Mouse (Mus musculus) spleen, postnatal 0 days (tissue): ENCODE results near the gene Ptchd3. TPM values are rescaled to one million over a fixed set of nuclear protein-coding genes. Genes with fewer than 3 reads are reported as not detected.

Source experiments
- polyA plus RNA-seq: library from polyadenylated mRNA; unstranded; fragments of >200 nt; fragmentation: Nextera tagmentation; extraction: Ambion mirVana; gene quantifications from 2 replicates; pipeline ENCODE4 v1.2.1, GENCODE M21; 2015

Ptchd3 gene
- polyA plus RNA-seq, result not detected in 2 replicates

GRCm38 (mm10) chr11:121829947-121830346, at the start of gene Ptchd3:
TSS of gene Ptchd3 (plus strand) at chr11:121830247.

Other genes starting within 250 kb of the Ptchd3 start
- 3.1 and 4.3 TPM in 2 replicates for gene B3gntl1, start 157.1 kb upstream of the Ptchd3 start, polyA plus RNA-seq
- 9.2 and 11.9 TPM in 2 replicates for gene Metrnl, start 128.7 kb upstream of the Ptchd3 start, polyA plus RNA-seq